Mouse (Mus musculus) cerebellum, adult 8-10 months (tissue): ENCODE measurements at regions not wholly inside any gene's neighbourhood (a gene's known extent, or its start where the extent isn't known, plus 50 kb on each side); places are given as distances from the start of the nearest gene placed in this dataset.

ENCODE experiments used
- DNase-seq: peaks from one replicate; pipeline ENCODE4 v3.0.0; 2022

- DNase-seq = no peak
Observed at GRCm38 (mm10) chr8:103272305-103273079, 487.1 kb upstream of the Cdh11 start.

GRCm38 (mm10) chr8:103273476-103273875 lies 488.0 kb upstream of the Cdh11 start:
- DNase-seq = no peak

DNA sequence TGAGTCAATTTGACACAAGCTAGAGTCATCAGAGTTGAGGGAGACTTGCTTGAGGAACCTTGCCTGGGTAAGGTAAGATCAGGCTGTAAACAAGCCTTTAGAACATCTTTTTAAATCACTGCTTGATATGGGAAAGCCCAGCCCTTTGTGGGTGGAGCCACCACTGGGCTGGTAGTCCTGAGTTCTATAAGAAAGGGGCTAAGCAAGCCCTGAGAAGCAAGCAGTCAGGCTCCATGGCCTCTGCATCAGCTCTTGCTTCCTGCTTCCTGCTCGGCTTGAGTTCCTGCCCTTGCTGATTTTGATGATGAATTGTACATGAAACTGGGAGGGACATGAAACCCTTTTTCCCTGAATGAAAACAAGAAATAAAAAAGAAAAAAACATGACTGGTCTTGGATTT lies 496.4 kb upstream of the Cdh11 start:
- no peak for DNase-seq

- no peak for DNase-seq
Observed at GRCm38 (mm10) chr8:103288561-103288974, 503.1 kb upstream of the Cdh11 start.

DNA sequence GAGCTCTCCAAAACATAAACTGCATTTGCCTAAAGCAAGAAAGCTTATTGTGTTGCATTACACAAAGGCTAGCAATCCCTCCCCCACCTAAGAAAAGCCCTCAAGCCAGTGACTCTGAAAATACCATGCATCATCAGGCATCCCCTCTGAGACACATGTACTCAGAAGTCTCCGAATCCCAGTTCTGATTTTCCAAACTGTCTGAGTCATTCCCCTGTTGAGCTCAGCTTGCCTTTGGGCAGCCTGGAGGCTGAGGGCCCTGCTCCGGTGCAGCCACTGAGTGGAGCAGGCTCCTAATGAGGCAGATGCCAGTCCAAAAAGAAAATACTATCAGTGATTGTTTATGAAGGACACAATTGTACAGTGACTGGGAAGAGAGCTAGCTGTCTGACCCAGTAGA lies 507.5 kb upstream of the Cdh11 start:
- DNase-seq = no peak

GRCm38 (mm10) chr8:103306476-103307183 lies 521.2 kb upstream of the Cdh11 start:
- DNase-seq = no peak

DNA sequence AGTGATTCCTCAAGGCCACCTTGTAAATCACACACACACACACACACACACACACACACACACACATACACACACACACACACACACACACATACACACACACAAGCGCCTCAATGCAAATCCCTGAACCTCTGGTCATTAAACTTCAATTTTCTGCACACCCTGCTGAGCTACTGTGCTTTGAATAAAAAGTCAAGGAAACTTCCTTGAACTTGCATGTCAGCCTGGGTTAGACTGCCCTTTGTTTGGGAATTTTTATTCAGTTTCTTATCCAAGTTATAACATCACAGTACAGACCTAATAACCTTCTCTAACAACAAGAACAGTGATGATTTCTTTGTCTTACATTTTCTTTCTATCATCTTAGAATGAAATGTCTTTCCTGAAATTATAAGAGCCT lies 528.1 kb upstream of the Cdh11 start:
- no peak for DNase-seq

- no peak for DNase-seq
Observed at GRCm38 (mm10) chr8:103314279-103315022, 529.0 kb upstream of the Cdh11 start.

GRCm38 (mm10) chr8:103315742-103316141 lies 530.3 kb upstream of the Cdh11 start:
- no peak for DNase-seq

GRCm38 (mm10) chr8:103316691-103317091 lies 531.2 kb upstream of the Cdh11 start:
- DNase-seq = no peak

DNA sequence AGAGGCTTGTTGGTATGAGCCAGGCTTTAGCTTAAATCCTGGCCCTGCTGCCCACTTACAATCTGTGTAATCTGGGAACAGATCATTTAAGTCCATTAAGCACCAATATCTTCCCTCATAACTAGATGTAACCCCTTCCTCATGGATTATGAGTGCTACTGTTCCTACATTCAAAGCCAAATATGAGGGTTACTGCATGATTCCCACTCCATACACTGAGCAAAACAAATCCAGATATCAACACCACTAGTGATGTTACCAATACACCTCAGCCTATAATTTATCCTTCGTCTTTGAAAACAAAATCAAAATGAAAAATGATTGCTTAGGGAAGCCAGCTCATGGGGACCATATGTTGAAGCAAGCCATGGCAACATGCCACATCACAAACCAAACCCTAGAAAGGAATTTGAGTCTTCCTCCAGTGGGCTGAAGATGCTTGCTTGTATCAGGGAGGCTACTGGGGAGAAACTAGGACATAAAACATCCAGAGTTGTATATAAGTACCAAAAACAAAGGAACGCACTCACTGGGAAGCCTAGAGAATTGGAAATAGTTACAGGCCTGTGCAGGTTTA lies 531.8 kb upstream of the Cdh11 start:
- DNase-seq = no peak

DNA sequence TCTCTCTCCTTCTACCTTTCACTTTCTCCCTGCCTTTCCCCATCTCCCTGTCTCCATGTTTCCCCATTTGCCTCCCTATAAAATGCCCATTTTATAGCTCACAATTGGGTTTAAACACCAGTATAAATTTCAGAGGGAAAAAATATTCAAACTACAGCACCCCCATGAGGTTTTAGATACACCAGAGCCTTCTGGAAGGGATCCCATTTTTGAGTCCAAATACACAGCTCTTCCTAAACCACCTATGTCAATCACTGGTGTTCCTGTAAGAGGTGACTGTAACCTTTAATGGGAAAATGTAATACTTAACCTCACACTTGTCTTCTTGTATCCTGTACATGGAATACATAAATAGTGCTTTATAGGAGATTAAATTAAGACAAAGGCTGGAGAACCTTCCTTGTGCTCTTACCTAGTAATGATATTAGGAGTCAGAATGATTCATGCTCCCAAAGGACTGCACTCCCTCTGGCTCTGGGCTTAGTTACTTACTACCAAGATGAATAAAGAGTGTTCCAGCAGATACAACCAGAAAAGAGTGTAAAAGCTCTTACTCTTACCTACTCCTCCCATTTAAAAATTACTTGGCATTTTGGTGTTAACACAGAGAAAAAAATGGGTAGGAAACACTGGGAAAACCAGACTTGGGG lies 538.7 kb upstream of the Cdh11 start:
- no peak for DNase-seq

GRCm38 (mm10) chr8:103331415-103331814 lies 546.0 kb upstream of the Cdh11 start:
- DNase-seq = no peak

DNA sequence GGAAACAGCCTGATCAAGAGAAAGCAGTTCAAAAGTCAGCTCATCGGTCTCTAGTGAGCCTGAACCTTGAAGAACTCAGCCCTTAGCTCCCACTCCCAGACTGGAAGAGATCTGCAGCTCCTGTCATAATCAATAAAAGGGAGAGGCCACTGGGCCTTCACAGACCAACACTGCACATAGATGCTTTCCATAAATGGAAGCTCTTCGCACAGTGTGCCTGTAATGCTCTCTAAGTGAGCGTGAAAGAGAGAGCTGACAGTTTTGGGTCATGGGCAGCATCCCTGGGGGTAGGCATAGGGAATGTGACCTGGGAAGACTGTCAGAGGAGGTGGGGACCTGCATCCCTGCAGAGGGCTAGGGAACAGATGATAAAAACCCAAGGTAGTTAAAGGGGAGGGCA lies 551.9 kb upstream of the Cdh11 start:
- no peak for DNase-seq

DNA sequence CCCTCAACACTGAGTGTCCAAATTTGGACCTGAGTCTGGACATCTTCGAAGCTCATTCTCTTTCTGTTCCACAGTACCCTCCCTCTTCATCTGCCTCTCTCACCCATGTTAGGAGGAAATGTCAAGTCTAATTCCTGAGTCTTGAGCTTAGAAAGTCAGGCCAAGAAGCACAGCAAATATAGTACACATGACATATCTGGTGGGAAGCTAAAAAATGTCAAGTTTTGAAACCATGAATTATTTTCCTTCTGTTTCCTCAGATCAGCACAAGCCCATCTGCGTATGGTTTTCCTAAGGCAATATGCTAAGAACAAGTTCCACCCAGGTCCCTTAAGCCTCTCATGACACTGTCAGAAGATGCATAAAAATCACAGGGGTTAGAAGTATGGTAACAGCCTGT lies 553.6 kb upstream of the Cdh11 start:
- DNase-seq = no peak

GRCm38 (mm10) chr8:103339951-103340350 lies 554.5 kb upstream of the Cdh11 start:
- no peak for DNase-seq

- no peak for DNase-seq
Observed at GRCm38 (mm10) chr8:103343891-103344290, 558.4 kb upstream of the Cdh11 start.

GRCm38 (mm10) chr8:103344871-103345270 lies 559.4 kb upstream of the Cdh11 start:
- DNase-seq = no peak

DNA sequence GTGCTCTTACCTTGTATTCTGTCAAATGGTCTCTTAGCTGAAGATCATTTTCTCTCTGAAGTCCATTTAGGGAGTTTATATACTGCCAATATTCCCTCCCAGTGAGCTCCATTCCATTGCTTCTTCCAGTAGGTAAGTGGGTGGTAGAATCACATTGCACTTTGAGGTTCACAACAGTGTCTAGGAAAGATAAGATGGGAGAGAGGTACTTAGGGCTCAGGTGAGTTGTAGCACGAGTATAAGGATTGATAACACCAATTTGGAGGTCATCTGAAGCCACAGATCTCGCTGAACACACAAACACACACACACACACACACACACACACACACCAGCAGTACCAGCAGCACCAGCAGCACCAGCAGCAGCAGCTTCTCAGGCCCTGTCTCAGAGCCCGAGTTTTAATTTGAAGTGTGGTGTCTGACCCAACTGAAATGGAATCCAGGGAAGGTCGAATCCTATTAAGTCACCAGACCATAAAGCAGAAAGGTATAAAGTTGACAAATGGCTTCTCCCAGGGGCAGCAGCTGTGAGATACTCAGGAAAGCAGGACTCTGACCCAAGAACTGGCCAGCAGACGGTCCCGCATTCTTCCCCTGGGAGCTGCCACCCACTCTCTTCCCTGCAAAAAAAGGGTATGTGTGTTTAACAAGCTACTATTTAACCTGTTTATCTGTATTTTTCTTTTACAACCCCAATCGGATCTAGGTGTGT lies 561.9 kb upstream of the Cdh11 start:
- DNase-seq = no peak

- DNase-seq = no peak
Observed at GRCm38 (mm10) chr8:103361713-103362112, 576.3 kb upstream of the Cdh11 start.

GRCm38 (mm10) chr8:103370394-103370793 lies 585.0 kb upstream of the Cdh11 start:
- DNase-seq = no peak

- no peak for DNase-seq
Observed at GRCm38 (mm10) chr8:103373007-103373406, 587.6 kb upstream of the Cdh11 start.
